Mouse (Mus musculus) liver, embryonic 18 days (tissue): Measurements from ENCODE around the gene Arfgef3. TPM values are rescaled to one million over a fixed set of nuclear protein-coding genes. Genes with fewer than 3 reads are reported as not detected.

Source experiments
- polyA plus RNA-seq: library from polyadenylated mRNA; depleted of rRNA; stranded (reverse); fragments of >200 nt; gene quantifications from 2 replicates; pipeline ENCODE4 v1.2.3, GENCODE M21; 2012; rRNA removed

The Arfgef3 gene
- polyA plus RNA-seq: 0.03 and 0.05 TPM in 2 replicates

GRCm38 (mm10) chr10:18743286-18744142 lies at the start of gene Arfgef3:
Arfgef3 (minus strand) TSS chr10:18743949.

DNA sequence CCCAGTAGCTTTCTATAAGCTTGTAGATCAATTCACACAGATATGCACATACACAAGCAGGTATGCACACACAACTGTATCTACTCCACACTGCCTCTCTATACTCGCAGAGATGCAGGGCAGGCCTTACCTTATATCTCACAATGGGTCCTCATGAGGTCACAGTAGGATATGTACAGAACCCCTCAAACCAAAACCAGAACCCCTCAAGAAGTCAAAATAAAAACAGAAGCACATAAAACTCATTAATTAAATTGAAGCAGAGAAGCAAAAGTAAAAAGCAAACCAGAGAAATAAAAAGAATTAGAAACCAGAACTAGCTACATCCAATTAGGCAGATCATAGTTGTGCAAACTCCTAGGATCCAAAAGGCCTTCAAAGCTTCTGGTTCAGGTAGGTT lies 42.9 kb upstream of the Arfgef3 start, which contains the start of gene Gm4922:
Gene Gm4922, minus strand, starts transcription at position 101 of the 400 bp plus-strand sequence.

DNA sequence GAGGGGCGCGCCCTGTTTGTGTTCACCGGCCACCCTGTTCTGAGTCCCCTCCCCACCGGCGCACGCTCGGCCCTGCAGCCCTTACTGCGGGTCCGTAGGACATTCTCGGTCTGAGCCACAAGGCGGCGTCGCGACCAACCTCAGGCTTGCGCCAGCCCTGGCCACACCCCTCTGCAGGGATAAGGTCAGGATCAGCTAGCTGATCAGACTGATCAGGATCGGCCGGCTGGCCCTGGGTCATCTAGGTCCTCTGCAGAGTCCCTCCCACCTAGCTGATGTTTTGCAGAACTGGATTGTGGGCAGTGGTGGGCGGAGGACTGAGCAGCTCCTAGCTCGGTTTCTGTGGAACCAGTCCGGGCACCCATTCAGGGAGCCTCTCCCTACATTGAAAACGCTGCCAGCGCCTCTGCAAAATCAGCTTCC lies 197.9 kb downstream of the Arfgef3 start, which contains the start of gene Hebp2:
Gene Hebp2, minus strand, starts transcription at position 264 of the 423 bp plus-strand sequence.

Other genes with a start within 250 kb of the Arfgef3 start
- 0.71 and 1.0 TPM in 2 replicates for gene Hebp2, start 197.9 kb downstream of the Arfgef3 start, polyA plus RNA-seq
- not detected in 2 replicates for gene Gm4922, start 42.8 kb upstream of the Arfgef3 start, polyA plus RNA-seq
- gene Perp, start 101.1 kb upstream of the Arfgef3 start, polyA plus RNA-seq: 20.8 and 25.7 TPM in 2 replicates